Mouse (Mus musculus) T-helper 17 cell (primary cell): ENCODE data around the gene Rnaseh2c.

ENCODE experiments used
- in situ Hi-C, 2 experiments: fragments of 300-600 bp; cut with MboI, MseI; formaldehyde crosslinking; loops; 1 replicate in 1 of 2; 2 replicates in 1 of 2; pipeline ENCODE4 v1.15.1; 2025; ENCODE audit warnings: high pct_unique_total_duplicates in 2 of 2

Rnaseh2c gene

DNA sequence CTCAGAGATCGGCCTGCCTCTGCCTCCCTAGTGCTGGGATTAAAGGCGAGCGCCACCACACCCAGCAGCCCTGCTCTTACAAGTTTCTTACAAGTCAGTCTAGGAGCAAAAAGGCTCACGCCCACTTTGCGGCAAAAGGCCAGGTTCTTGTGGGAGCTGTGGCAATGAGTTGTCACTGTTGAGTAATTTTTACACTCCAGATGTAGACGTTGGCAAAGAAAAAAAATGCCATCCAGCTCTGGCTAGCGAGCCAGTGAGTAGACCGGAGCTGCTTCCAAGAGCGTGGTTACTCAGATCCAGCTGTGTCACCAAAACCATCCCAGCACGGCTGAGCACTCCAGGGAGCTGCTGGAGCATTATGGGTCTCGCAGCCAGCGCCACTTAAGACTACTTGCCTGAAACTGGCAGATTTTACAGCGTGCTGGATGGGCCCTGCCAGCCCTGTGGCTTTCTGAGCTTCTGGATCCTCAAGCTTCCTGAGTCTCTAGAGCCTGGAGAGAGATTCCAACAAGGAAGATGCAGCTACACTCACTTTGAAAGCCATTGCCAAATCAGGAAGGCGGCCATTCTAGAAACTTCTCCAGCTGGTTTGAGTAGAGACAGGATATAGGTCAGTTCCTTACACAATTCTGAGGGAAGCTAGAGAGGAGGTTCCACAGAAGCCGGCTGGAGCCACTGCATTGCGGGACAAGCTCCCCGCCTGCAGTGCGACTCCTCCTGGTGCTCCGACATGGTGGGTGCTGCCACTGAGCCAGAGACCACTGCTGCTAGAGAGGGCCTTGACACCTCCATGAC lies 29.1 kb upstream of the Rnaseh2c start:
- in situ Hi-C loops = loop anchor here in 1 of 2 experiments (5.0 kb wide), 1 partner anchor 40 kb away; no protein-coding TSS in a partner anchor

DNA sequence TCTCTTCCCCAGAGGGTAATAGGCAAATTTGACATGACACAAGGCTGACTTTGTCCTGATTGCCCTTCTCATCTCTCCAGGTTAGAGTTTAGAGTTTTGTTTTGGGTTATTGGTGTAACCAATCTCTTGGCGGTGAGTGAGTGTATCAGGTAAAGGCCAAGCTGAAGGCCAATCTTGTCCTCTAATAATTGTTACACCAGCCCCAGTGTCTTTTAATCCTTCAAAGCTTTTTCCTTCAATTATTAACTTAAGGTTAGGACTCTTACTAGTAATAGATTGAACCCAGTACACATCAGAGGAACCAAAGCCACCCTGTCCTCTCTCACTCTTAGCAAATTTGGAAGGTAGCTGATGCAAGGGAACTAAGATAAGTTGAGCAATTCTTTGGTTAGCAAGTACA lies 26.3 kb upstream of the Rnaseh2c start:
- in situ Hi-C loops = no loop called here

DNA sequence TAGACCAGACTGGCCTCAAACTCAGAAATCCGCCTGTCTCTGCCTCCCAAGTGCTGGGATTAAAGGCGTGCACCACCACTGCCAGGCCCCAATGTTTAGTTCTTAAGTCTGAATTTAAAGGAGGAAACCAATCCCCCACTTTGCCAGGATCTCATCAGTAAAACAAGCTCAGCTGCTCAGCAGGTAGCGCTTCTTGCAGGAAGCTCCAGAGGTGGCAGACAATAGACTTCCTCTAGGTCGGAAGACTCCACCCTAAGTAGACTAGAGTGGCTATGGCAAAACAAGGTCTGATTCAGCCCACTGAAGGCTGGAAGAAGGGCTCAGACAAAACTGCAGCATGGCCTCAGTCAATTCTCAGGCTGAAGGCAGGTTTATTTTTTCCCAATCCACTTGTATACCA lies 21.7 kb upstream of the Rnaseh2c start:
- in situ Hi-C loops = no loop called here

DNA sequence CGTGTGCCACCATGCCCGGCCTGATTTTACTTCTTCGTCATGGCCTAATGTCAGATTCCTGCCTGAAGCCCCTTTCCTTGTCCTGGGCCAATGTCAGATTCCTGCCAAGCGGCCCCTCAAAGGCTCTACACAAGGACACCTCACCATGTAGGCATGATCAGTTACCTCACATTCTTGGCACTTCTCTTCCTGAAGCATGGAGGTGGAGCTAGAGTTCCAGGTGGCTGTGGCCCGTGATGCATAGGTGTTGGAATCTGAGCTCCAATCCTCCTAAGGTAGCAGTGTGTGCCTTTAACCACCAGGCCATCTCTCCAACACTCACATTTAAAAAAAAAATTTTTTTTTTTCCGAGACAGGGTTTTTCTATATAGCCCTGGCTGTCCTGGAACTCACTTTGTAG lies 20.9 kb upstream of the Rnaseh2c start:
- in situ Hi-C loops = no loop called here

GRCm38 (mm10) chr19:5581995-5582394 lies 19.7 kb upstream of the Rnaseh2c start:
- in situ Hi-C loops = no loop called here

- in situ Hi-C loops = no loop called here
These were observed 12.5 kb upstream of the Rnaseh2c start for GRCm38 (mm10) chr19:5589159-5589558.

- in situ Hi-C loops = no loop called here
These were observed 9.8 kb upstream of the Rnaseh2c start for GRCm38 (mm10) chr19:5591888-5592287.

DNA sequence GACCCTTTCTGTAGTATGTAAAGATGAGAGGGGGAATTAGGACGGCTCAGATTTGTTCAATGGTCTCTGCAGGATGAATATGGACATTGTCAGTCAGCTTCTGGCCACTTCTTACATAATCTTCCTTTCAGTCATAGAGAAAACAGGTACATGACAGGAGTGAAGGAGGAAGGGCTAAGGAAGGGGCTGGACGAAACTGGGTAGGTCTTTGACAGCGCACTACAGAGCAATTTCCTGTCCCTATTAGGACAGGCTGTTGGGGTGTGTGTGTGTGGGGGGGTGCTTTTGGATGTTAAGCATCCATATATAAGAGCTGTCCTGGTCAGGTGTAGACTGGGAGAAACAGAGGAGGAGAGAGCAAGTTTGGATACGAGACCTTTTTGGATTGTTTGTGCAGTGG lies 2.4 kb upstream of the Rnaseh2c start:
- in situ Hi-C loops = no loop called here

GRCm38 (mm10) chr19:5603664-5604063 lies 2.0 kb downstream of the Rnaseh2c start:
- in situ Hi-C loops = no loop called here

DNA sequence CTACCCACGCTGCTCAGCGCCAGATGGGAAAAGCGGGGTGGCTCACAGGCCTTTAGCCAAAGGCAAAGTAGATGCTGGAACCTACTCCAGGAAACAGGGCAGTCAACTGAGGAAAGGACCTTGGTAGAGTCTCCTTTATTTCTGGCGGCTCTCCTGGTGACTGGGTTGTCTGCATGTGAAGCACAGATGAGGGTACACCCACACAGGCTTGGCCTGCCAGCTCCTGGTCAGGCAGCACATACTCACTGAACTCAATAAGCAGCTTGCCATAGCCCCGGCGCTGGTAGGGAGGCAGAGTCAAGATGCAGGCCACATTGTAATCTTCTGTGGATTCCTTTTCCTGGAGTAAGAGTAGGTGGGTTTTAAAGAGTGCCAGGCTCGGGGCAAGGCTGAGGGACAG lies 3.5 kb downstream of the Rnaseh2c start:
- in situ Hi-C loops = no loop called here

DNA sequence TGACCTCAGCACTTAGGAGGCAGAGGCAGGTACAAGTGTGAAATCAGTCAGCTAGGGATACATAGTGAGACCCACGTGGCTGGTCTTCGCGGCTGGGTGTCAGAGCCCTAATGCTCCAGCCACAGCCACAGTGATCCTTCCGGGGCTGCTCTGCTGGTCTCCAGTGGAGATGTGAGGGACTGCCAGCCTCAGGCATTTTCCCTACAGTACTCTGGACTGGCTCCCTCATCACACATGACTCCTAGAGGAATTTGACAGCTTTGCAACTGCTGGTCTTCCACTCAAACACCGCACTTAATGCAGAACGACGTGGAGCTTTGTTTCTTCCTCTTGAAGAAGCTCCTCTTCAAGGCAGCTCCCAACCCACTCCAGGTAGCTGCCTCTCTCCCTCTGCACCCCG lies 4.5 kb downstream of the Rnaseh2c start:
- in situ Hi-C loops = no loop called here

DNA sequence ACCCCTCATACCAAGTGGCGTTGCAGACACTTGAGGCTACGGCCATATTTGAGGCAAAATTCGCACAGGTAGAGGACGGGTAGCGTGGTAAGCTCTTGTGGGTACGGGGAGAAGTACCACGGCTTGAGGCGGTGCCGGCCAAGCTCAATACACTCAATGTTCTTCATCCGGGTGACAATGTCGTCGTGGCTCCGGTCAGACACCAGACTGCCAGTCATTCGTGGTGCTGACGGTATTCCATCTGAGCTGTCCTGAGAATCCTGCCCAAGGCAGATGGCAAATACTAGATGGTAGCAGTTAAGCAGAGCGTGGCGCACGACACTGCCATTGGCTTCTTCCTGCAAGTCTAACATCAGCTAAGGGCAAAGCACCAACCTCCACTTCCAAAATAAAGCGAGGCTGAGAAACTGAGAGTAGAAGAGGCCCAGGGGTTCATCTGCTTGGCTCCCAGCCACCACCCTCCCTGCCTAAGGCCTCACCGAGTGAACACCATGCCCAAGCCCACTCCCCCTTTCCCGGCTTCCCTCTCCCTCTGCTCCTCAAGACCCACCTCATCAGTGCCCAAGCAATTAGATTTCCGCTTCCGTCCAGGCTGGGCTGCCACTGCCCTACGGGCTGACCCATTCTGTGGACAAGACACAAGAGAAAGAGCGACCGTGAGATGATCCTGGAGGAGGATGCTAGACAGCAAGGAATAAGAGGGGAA lies 6.2 kb downstream of the Rnaseh2c start:
- in situ Hi-C loops = no loop called here

GRCm38 (mm10) chr19:5608707-5609106 lies 7.0 kb downstream of the Rnaseh2c start:
- in situ Hi-C loops = no loop called here

- in situ Hi-C loops = no loop called here
These were observed 7.5 kb downstream of the Rnaseh2c start for GRCm38 (mm10) chr19:5609171-5609546.

- in situ Hi-C loops = no loop called here
These were observed 8.1 kb downstream of the Rnaseh2c start, which contains the start of gene Kat5 for GRCm38 (mm10) chr19:5609547-5610404. Kat5 (minus strand) TSS chr19:5610237.

DNA sequence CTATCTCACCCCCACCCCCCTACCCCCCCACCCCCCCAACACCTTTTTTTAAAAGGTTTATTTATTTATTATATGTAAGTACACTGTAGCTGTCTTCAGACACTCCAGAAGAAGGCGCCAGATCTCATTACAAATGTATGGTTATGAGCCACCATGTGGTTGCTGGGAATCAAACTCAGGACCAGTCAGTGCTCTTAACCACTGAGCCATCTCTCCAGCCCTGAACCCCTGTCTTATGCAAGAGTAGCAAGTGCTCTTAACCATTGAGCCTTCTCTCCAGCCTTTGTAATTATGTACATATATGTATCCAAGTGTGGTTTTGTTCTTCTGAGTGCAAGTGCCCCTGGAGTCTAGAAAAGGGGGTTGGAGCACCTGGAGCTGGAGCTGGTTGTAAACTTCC lies 10.3 kb downstream of the Rnaseh2c start:
- in situ Hi-C loops = no loop called here

DNA sequence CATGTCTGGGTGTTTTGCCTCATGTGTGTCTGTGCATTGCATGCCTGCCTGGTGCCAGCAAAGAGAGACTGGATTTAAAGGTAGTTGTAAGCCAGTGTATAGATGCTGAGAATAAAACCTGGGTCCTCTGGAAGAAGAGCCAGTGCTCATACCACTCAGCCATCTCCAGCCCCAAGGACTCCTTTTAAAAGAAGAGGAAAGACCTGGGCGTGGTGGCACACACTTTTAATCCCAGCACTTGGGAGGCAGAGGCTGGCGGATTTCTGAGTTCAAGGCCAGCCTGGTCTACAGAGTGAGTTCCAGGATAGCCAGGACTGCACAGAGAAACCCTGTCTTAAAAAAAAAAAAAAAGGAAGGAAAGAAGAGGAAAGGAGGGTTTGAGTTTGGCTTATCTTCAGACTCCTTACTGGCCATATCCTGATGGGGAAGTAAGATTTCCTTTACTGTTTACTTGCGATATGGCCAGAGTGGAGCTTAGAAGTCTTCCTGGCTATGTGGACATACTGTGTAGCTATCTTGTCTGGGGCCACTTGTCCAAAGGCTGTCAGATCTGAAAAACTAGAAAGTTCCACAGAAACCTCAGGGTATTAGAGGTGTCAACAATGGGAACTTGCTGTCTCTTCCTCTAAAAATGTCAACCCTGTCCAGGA lies 11.2 kb downstream of the Rnaseh2c start:
- in situ Hi-C loops = no loop called here

GRCm38 (mm10) chr19:5614953-5615352 lies 13.3 kb downstream of the Rnaseh2c start:
- in situ Hi-C loops = no loop called here

DNA sequence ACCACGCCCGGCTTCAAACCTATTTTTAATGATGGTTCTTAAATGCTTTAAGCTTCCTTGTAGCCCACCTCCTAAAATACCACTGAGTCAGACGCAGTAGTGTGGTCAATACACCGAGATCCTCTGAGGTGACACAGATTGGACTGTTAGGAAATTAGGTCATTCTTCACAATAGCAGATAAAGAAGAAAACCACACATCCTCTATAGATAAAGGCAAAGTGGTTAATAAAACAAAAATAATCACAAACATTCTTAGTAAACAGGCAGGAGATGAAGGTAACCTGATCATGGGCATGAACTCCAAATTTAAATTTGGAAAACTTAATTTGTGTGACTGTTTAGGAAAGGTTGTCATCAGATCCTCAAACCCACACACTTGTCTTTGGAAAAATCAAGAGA lies 18.3 kb downstream of the Rnaseh2c start:
- in situ Hi-C loops = no loop called here

GRCm38 (mm10) chr19:5621884-5622283 lies 20.2 kb downstream of the Rnaseh2c start:
- in situ Hi-C loops = no loop called here

- in situ Hi-C loops = no loop called here
These were observed 23.6 kb downstream of the Rnaseh2c start for GRCm38 (mm10) chr19:5625311-5625710.

DNA sequence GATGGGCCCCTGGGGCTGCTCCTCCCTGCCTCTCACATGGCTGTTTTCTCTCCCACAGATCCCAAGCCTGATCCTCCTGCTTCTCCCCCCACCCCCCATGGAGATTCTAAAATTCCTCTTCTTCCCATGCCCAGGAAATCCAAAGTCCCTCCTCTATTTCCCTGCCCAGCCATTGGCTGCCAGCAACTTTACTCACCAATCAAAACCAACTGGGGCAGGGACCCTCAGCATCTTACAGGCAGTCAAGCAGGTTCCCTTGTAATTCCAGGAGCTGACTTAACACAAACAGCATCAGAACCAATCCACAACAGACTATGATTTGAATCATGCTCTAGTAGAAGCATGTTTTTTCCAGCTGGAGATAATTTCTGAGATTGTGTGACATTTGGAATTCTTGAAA lies 28.2 kb downstream of the Rnaseh2c start:
- in situ Hi-C loops = no loop called here
